Mouse (Mus musculus) lung, embryonic 14.5 days (tissue): ENCODE measurements at regions not wholly inside any gene's neighbourhood (a gene's known extent, or its start where the extent isn't known, plus 50 kb on each side); places are given as distances from the start of the nearest gene placed in this dataset.
A peak's percentile ranks its signal among the peaks of the same experiment; 100 is the strongest.

Experiments
- ATAC-seq: fragments of 200-750 bp; cut with Nextera tagmentation; 2 replicates; pipeline ENCODE4 v1.8.0; 2017; ENCODE audit warnings: mild to moderate bottlenecking, moderate TSS enrichment, moderate library complexity; ENCODE audit not compliant: insufficient read depth
- DNase-seq: peaks from one replicate; pipeline ENCODE4 v3.0.0-alpha.2; 2015
- H3K27ac ChIP-seq: fragments of 300-500 bp; sonication (generic); 2 replicates; pipeline ENCODE4 v1.5.1; 2014; ENCODE audit warnings: low read depth, mild to moderate bottlenecking, moderate library complexity
- H3K27me3 ChIP-seq: fragments of 300-500 bp; sonication (generic); 2 replicates; pipeline ENCODE4 v1.6.1; 2014; ENCODE audit warnings: low read length, control low read depth; ENCODE audit not compliant: insufficient read depth
- H3K36me3 ChIP-seq: fragments of 300-500 bp; sonication (generic); 2 replicates; pipeline ENCODE4 v1.6.1; 2014; ENCODE audit warnings: control low read depth; ENCODE audit not compliant: insufficient read depth
- H3K4me1 ChIP-seq: fragments of 300-500 bp; sonication (generic); 2 replicates; pipeline ENCODE4 v1.6.1; 2014; ENCODE audit warnings: antibody characterized with exemption, control low read depth; ENCODE audit not compliant: insufficient read depth
- H3K4me2 ChIP-seq: fragments of 300-500 bp; sonication (generic); 2 replicates; pipeline ENCODE4 v1.6.1; 2014; ENCODE audit warnings: mild to moderate bottlenecking
- H3K4me3 ChIP-seq: fragments of 300-500 bp; sonication (generic); 2 replicates; pipeline ENCODE4 v1.5.1; 2014; ENCODE audit warnings: low read depth, low read length
- H3K9ac ChIP-seq: fragments of 300-500 bp; sonication (generic); 2 replicates; pipeline ENCODE4 v1.6.1; 2014
- H3K9me3 ChIP-seq: fragments of 300-500 bp; sonication (generic); 2 replicates; pipeline ENCODE4 v1.6.1; 2016; ENCODE audit warnings: low read depth, low read length, control low read depth
- CTCF ChIP-seq: IDR thresholded peaks from 2 replicates; pipeline ENCODE4 v1.5.1; 2016; ENCODE audit warnings: antibody characterized with exemption, low read depth
- WGBS: fragments of 180-500 bp; shearing (Covaris S2); extraction: QIAGEN DNeasy Blood & Tissue Kit; methylation state at CpG from one replicate; pipeline ENCODE4 v1.1.7; 2014; 5-methylcytosine and 5-hydroxymethylcytosine counted together

- Histone ChIP-seq H3K4me3 (no peak overlapping the region), H3K4me2 (no peak overlapping the region), H3K27me3 (no peaks in the 10 kb centered on the region), H3K36me3 (no peaks in the 10 kb centered on the region), H3K9me3 (no peaks in the 10 kb centered on the region), H3K27ac (no peak overlapping the region), H3K9ac (no peak overlapping the region), H3K4me1 (no peaks in the 10 kb centered on the region)
- no peak for ATAC-seq
- TF ChIP-seq CTCF = no peak
- DNase-seq = no peak
- 75% methylated on average over 8 of the region's 8 CpGs for WGBS
These were observed 380.4 kb upstream of the Crim1 start for GRCm38 (mm10) chr17:77819698-77820097.

- Histone ChIP-seq H3K4me3 (no peak overlapping the region), H3K27me3 (no peaks in the 10 kb centered on the region), H3K9ac (no peak overlapping the region), H3K4me1 (no peaks in the 10 kb centered on the region), H3K9me3 (no peaks in the 10 kb centered on the region), H3K36me3 (no peaks in the 10 kb centered on the region), H3K27ac (no peak overlapping the region), H3K4me2 (no peak overlapping the region)
- no peak for TF ChIP-seq CTCF
- WGBS = 85% methylated on average over 3 of the region's 3 CpGs
- DNase-seq (no peak), ATAC-seq (no peak)
These were observed 356.1 kb upstream of the Crim1 start for GRCm38 (mm10) chr17:77843949-77844348.

- 70% methylated on average over 3 of the region's 3 CpGs for WGBS
- Histone ChIP-seq H3K4me2 (no peak overlapping the region), H3K4me1 (no peaks in the 10 kb centered on the region), H3K9me3 (no peaks in the 10 kb centered on the region), H3K4me3 (no peak overlapping the region), H3K9ac (no peak overlapping the region), H3K36me3 (no peaks in the 10 kb centered on the region), H3K27ac (no peak overlapping the region), H3K27me3 (no peaks in the 10 kb centered on the region)
- TF ChIP-seq CTCF = no peak
- no peak for DNase-seq
- ATAC-seq = no peak
These were observed 325.6 kb upstream of the Crim1 start for GRCm38 (mm10) chr17:77874497-77874896.

- WGBS = 45% methylated on average over 2 of the region's 2 CpGs
- H3K36me3 ChIP-seq = no peaks in the 10 kb centered on the region
- no peak overlapping the region for H3K4me2 ChIP-seq
- no peak for TF ChIP-seq CTCF
- no peaks in the 10 kb centered on the region for H3K4me1 ChIP-seq
- H3K9me3 ChIP-seq = no peaks in the 10 kb centered on the region
- no peak overlapping the region for H3K4me3 ChIP-seq
- H3K27me3 ChIP-seq = no peaks in the 10 kb centered on the region
- no peak overlapping the region for H3K9ac ChIP-seq
- ATAC-seq (no peak), DNase-seq (no peak)
- no peak overlapping the region for H3K27ac ChIP-seq
These were observed 323.0 kb upstream of the Crim1 start for GRCm38 (mm10) chr17:77877016-77877415.

GRCm38 (mm10) chr17:77885150-77885549 lies 314.9 kb upstream of the Crim1 start:
- Histone ChIP-seq H3K4me1 (no peaks in the 10 kb centered on the region), H3K27me3 (no peaks in the 10 kb centered on the region), H3K9me3 (no peaks in the 10 kb centered on the region), H3K4me2 (no peak overlapping the region), H3K4me3 (no peak overlapping the region), H3K36me3 (no peaks in the 10 kb centered on the region), H3K27ac (no peak overlapping the region), H3K9ac (no peak overlapping the region)
- 79% methylated on average over 2 of the region's 2 CpGs for WGBS
- no peak for DNase-seq
- ATAC-seq = no peak
- TF ChIP-seq CTCF = no peak

GRCm38 (mm10) chr17:77889147-77889546 lies 310.9 kb upstream of the Crim1 start:
- 66% methylated on average over 2 of the region's 2 CpGs for WGBS
- ATAC-seq = no peak
- H3K27me3 ChIP-seq = no peaks in the 10 kb centered on the region
- H3K27ac ChIP-seq = no peak overlapping the region
- H3K4me3 ChIP-seq = no peak overlapping the region
- no peaks in the 10 kb centered on the region for H3K4me1 ChIP-seq
- no peak for DNase-seq
- H3K4me2 ChIP-seq = no peak overlapping the region
- no peaks in the 10 kb centered on the region for H3K36me3 ChIP-seq
- no peak overlapping the region for H3K9ac ChIP-seq
- H3K9me3 ChIP-seq = no peaks in the 10 kb centered on the region
- no peak for TF ChIP-seq CTCF

GRCm38 (mm10) chr17:77904412-77904811 lies 295.6 kb upstream of the Crim1 start:
- no peak for TF ChIP-seq CTCF
- 81% methylated on average over 3 of the region's 3 CpGs for WGBS
- no peak for ATAC-seq
- Histone ChIP-seq H3K9me3 (no peaks in the 10 kb centered on the region), H3K27me3 (no peaks in the 10 kb centered on the region), H3K4me1 (no peaks in the 10 kb centered on the region), H3K36me3 (no peaks in the 10 kb centered on the region), H3K4me3 (no peak overlapping the region), H3K4me2 (no peak overlapping the region), H3K27ac (no peak overlapping the region), H3K9ac (no peak overlapping the region)
- no peak for DNase-seq

GRCm38 (mm10) chr17:77913962-77914450 lies 286.0 kb upstream of the Crim1 start:
- no peaks in the 10 kb centered on the region for H3K4me1 ChIP-seq
- H3K27me3 ChIP-seq = no peaks in the 10 kb centered on the region
- no peaks in the 10 kb centered on the region for H3K36me3 ChIP-seq
- H3K4me2 ChIP-seq = no peak overlapping the region
- H3K9me3 ChIP-seq = no peaks in the 10 kb centered on the region
- TF ChIP-seq CTCF = no peak
- 65% methylated on average over 4 of the region's 4 CpGs for WGBS
- H3K4me3 ChIP-seq = no peak overlapping the region
- H3K9ac ChIP-seq = no peak overlapping the region
- DNase-seq (peak; percentile 19), ATAC-seq (no peak)
- H3K27ac ChIP-seq = no peak overlapping the region
